Mouse (Mus musculus) gastrocnemius, adult 8-10 months (tissue): ENCODE data around the gene Med23. TPM values are rescaled to one million over a fixed set of nuclear protein-coding genes. Genes with fewer than 3 reads are reported as not detected.

Experiments
- DNase-seq, 2 experiments: peaks; one replicate each; pipeline ENCODE4 v3.0.0; 2022; ENCODE audit warnings: low spot score in 2 of 2
- total RNA-seq, 4 experiments: library from RNA; stranded (reverse); gene quantifications; 2 replicates each; pipeline ENCODE4 v1.2.4; 2022

The Med23 gene
- 1 to 10 TPM; 6.2 to 7.8 (median 7.4) TPM for total RNA-seq

- peak; percentile 97 to 98 for DNase-seq
These were observed at the start of gene Med23 for GRCm38 (mm10) chr10:24869760-24870290. TSS of gene Med23 (plus strand) at chr10:24869986.

DNA sequence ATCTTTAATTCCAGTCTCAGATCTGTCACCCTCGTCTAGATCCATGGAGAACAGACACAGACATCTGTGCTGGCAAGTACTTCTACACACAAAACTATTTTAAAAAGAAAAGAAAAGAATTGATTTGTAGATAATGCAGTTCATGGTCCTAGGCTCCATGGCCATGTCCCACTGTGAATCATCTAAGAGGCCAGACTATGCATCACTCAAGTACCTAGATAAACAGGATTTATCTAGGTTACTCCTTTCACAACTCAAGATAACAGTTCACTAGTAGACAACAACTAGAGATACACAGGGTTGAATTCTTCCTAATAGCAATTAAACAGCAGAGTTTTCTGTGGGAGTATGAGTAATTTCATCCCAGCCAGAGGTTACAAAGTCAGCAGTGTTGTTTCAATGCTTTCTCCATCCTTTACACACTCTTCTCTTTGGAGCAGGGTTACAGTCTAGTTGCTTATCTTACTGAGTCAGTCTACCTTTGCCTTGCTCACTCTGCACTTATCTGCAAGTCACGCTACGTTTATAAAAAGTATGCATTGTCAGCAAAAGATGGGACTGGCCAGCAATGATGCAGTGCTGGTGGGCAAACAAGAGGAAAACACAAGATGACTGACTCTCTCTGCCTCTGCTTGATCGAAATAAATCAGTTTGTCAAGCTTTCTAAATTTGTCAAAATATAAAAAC lies 47.7 kb upstream of the Med23 start:
- DNase-seq = no peak

- no peak for DNase-seq
These were observed 46.9 kb upstream of the Med23 start for GRCm38 (mm10) chr10:24822842-24823241.

GRCm38 (mm10) chr10:24823265-24823664 lies 46.5 kb upstream of the Med23 start:
- DNase-seq = no peak

- no peak for DNase-seq
These were observed 45.9 kb upstream of the Med23 start for GRCm38 (mm10) chr10:24823697-24824535.

- DNase-seq = no peak
These were observed 45.2 kb upstream of the Med23 start for GRCm38 (mm10) chr10:24824621-24825020.

- no peak for DNase-seq
These were observed 44.2 kb upstream of the Med23 start for GRCm38 (mm10) chr10:24825456-24826081.

DNA sequence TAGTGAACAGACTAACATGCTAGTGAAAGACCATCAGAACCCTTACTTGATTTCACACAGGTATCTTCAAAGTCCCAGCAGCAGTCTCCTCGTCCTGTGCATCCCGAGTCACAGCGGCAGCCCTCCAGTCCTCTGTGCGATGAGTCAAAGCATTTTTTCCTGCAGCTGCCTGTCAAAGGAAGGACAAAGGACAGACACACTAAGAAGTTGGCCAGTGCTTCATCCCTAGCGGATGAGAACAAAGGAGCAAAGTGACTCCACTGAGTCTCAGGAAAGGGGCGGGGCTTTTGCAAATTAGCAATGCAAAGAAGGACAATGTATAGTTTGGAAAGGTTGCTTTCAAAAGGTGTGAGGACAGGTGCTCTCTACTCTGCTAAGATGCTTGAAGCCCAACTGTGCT lies 43.7 kb upstream of the Med23 start:
- DNase-seq = no peak

- DNase-seq = no peak
These were observed 41.6 kb upstream of the Med23 start for GRCm38 (mm10) chr10:24828136-24828535.

GRCm38 (mm10) chr10:24830448-24830847 lies 39.3 kb upstream of the Med23 start:
- DNase-seq = no peak

GRCm38 (mm10) chr10:24831377-24832095 lies 38.2 kb upstream of the Med23 start:
- no peak for DNase-seq

GRCm38 (mm10) chr10:24832306-24832705 lies 37.5 kb upstream of the Med23 start:
- DNase-seq = no peak

- no peak for DNase-seq
These were observed 35.0 kb upstream of the Med23 start for GRCm38 (mm10) chr10:24834634-24835371.

- DNase-seq = no peak
These were observed 34.0 kb upstream of the Med23 start for GRCm38 (mm10) chr10:24835702-24836342.

DNA sequence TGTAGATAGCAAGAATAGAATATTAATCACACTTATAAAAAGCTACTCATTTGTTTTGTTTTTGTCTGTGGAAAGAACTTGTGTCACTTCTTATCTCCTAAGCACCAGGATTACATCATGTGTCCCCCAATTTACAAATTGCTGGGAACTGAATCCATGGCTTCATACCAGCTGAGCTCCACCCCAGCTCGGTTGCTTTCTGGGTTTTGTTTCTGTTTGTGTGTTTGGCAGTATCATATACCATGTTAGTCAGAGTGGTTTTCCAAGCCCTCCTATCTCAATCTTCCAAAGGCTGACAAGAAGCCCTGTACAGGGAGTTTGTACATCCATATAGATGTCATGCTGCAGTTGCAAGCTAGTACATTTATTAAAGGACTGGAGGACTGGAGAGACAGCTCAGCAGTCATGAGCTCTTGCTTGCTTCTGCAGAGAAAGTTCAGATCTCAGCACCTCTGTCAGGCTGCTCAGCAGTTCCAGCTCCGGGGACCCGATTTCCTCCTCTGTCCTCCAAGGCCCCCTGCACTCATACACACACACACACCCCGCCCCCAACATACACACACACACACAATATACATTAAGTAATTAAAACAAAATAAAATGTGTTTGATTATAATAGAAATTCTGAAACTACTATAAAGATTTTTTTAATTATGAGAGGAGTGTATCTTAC lies 33.3 kb upstream of the Med23 start:
- DNase-seq = no peak

- no peak for DNase-seq
These were observed 29.0 kb upstream of the Med23 start for GRCm38 (mm10) chr10:24840795-24841194.

GRCm38 (mm10) chr10:24841998-24842397 lies 27.8 kb upstream of the Med23 start:
- DNase-seq = no peak

- no peak for DNase-seq
These were observed 27.1 kb upstream of the Med23 start, which contains the start of gene Enpp3 for GRCm38 (mm10) chr10:24842676-24843075. TSS of gene Enpp3 (minus strand) at chr10:24842823.

- DNase-seq = no peak
These were observed 6.6 kb upstream of the Med23 start for GRCm38 (mm10) chr10:24863146-24863545.
